Mouse (Mus musculus): ENCODE data around the gene Cldn14. TPM values are rescaled to one million over a fixed set of nuclear protein-coding genes. Genes with fewer than 3 reads are reported as not detected.

Cldn14 gene
- total RNA-seq, 1 experiment = 0.36 TPM

DNA sequence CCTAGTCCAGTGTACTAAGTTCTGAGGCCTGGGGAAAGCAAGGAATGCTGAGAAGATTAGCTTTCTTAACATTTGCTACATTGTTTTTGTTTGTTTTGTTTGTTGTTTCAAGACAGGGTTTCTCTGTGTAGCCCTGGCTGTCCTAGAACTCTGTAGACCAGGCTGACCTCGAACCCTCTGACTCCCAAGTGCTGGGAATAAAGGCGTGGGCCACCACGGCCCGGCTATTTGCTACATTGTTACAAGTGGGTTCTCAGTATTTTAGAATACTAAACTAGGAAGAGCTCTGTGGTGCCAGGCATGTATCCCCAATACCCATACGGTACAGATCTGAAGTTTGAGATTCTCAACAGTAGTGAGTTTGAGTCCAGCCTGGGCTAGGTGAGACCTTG lies 123.9 kb downstream of the Cldn14 start:
- TF ChIP-seq ZNF384 (IDR thresholded peaks at IDR 0.05; ENCODE audit: low read depth, low read length) (no peak), CHD2 (IDR thresholded peaks at IDR 0.05; ENCODE audit: low read depth, low read length) (no peak), ZC3H11A (IDR thresholded peaks at IDR 0.05; ENCODE audit: borderline replicate concordance, low read depth, low read length) (no peak), HCFC1 (IDR thresholded peaks at IDR 0.05; ENCODE audit: borderline replicate concordance, insufficient read depth, low read length) (no peak), MAFK (IDR thresholded peaks at IDR 0.05; ENCODE audit: insufficient read depth, low read depth, low read length) (no peak)
- H3K9ac ChIP-seq (ENCODE audit: insufficient read depth, low read depth, low read length, poor library complexity, severe bottlenecking) = peak overlapping the region; percentile 89
- H3K4me3 ChIP-seq (ENCODE audit: insufficient read depth in 1 of 2, low read depth in 1 of 2, low read length in 2 of 2, poor library complexity in 1 of 2, severe bottlenecking in 1 of 2) = peak overlapping the region; percentile 83 to 98
- no peak overlapping the region for H3K27ac ChIP-seq (ENCODE audit: insufficient read depth, low read depth, low read length, poor library complexity, severe bottlenecking)
- DNase-seq (ENCODE audit: low read depth, low spot score) = no peak
- peaks cover 24% of the 10 kb centered on the region for H3K36me3 ChIP-seq (ENCODE audit: control insufficient read depth, insufficient read depth, low read length, poor library complexity, severe bottlenecking)
- no peaks in the 10 kb centered on the region for H3K9me3 ChIP-seq (ENCODE audit: control insufficient read depth, insufficient read depth, low read depth, low read length)
- in situ Hi-C loops (cut with MboI; ENCODE audit: low sequenced_read_pairs in 2 of 2, unreplicated experiment in 2 of 2) = no loop called here
- no peaks in the 10 kb centered on the region; a peak in 1 of 4 replicates for H3K4me1 ChIP-seq (ENCODE audit: control insufficient read depth in 2 of 2, insufficient read depth in 2 of 2, low read length in 2 of 2, poor library complexity in 1 of 2)

DNA sequence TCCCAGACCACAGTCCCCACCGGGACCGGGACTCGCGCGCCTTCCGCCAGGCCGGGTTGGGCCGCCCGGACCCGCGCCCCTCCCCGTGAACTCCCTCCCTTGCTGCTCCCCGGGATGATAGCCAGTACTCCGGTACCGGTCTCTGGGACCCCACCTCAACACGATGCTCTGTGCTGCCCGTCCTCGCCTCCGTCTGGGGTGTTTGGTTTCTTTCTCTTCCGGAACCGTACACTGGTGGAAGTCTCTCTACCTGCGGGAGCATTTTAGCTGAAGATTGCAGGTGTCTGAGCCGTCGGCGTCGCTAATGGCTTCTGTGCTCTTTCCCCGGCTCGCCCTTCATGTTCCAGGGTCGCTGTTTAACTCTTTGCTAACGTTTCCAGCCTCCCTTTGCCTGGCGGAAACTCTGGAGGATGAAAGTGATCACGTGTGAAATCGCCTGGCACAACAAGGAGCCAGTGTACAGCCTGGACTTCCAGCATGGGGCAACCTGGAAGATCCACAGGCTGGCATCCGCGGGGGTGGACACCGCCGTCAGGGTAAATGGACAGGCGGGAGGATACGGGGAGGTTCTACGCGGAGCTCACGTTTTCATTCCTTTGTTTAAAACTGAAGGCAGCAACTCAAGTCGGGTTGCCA lies 124.4 kb downstream of the Cldn14 start:
- Histone ChIP-seq H3K4me3 (ENCODE audit: insufficient read depth in 1 of 2, low read depth in 1 of 2, low read length in 2 of 2, poor library complexity in 1 of 2, severe bottlenecking in 1 of 2) (peak overlapping the region; percentile 83 to 98), H3K9me3 (ENCODE audit: control insufficient read depth, insufficient read depth, low read depth, low read length) (no peaks in the 10 kb centered on the region), H3K36me3 (ENCODE audit: control insufficient read depth, insufficient read depth, low read length, poor library complexity, severe bottlenecking) (peaks cover 20% of the 10 kb centered on the region), H3K9ac (ENCODE audit: insufficient read depth, low read depth, low read length, poor library complexity, severe bottlenecking) (peak overlapping the region; percentile 89), H3K4me1 (ENCODE audit: control insufficient read depth in 2 of 2, insufficient read depth in 2 of 2, low read length in 2 of 2, poor library complexity in 1 of 2) (no peaks in the 10 kb centered on the region; a peak in 1 of 4 replicates), H3K27ac (ENCODE audit: insufficient read depth, low read depth, low read length, poor library complexity, severe bottlenecking) (peak overlapping the region; percentile 11; the same call in 1 of the 2 replicates)
- TF ChIP-seq ZC3H11A (IDR thresholded peaks at IDR 0.05; ENCODE audit: borderline replicate concordance, low read depth, low read length) (no peak), ZNF384 (IDR thresholded peaks at IDR 0.05; ENCODE audit: low read depth, low read length) (no peak), CHD2 (IDR thresholded peaks at IDR 0.05; ENCODE audit: low read depth, low read length) (no peak), HCFC1 (IDR thresholded peaks at IDR 0.05; ENCODE audit: borderline replicate concordance, insufficient read depth, low read length) (no peak), MAFK (IDR thresholded peaks at IDR 0.05; ENCODE audit: insufficient read depth, low read depth, low read length) (no peak)
- no peak for DNase-seq (ENCODE audit: low read depth, low spot score)
- in situ Hi-C loops (cut with MboI; ENCODE audit: low sequenced_read_pairs in 2 of 2, unreplicated experiment in 2 of 2) = no loop called here

DNA sequence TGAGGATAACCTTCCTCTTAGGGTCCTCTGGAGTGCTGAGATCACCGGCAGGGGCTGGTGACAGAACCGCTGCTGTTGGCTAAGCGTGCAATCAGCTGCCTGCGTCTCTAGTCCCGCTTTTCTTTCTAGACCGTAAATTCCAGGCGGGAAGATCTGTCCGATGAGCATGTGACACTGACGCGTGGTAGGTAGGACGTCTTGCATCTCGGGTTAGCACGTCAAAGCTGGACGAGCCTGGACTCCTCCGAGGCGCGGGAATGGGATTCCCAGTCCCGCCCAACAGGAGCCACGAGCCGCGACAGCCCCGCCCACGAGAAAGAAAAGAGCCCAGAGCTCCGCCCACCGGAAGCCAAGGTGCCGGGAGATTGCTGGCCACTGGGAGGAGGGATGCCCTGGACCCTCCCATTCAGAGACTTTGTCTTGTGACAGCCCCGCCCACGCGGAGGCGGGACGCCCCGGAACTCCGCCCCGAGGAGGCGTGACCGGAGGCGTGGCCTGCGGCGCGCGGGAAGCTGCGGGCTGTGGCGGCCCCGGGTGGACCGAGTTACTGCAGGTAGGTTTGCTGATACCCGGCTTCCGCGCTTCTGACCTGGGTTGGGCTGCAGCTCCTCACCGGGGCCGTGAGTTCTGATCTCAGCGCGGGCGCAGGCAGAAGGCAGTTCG lies 125.1 kb downstream of the Cldn14 start, which contains the start of gene Chaf1b:
TSS of gene Chaf1b (plus strand) at position 479 of the 663 bp plus-strand sequence.
- peak; percentile 97 for DNase-seq (ENCODE audit: low read depth, low spot score)
- in situ Hi-C loops (cut with MboI; ENCODE audit: low sequenced_read_pairs in 2 of 2, unreplicated experiment in 2 of 2) = no loop called here
- Histone ChIP-seq H3K9ac (ENCODE audit: insufficient read depth, low read depth, low read length, poor library complexity, severe bottlenecking) (peak within 1 kb of the TSS; percentile 89), H3K27ac (ENCODE audit: insufficient read depth, low read depth, low read length, poor library complexity, severe bottlenecking) (peak within 1 kb of the TSS; percentile 11; the same call in 1 of the 2 replicates), H3K9me3 (ENCODE audit: control insufficient read depth, insufficient read depth, low read depth, low read length) (no peaks in the 10 kb centered on the region), H3K36me3 (ENCODE audit: control insufficient read depth, insufficient read depth, low read length, poor library complexity, severe bottlenecking) (peaks cover 18% of the 10 kb centered on the region), H3K4me3 (ENCODE audit: insufficient read depth in 1 of 2, low read depth in 1 of 2, low read length in 2 of 2, poor library complexity in 1 of 2, severe bottlenecking in 1 of 2) (peak within 1 kb of the TSS; percentile 83 to 98), H3K4me1 (ENCODE audit: control insufficient read depth in 2 of 2, insufficient read depth in 2 of 2, low read length in 2 of 2, poor library complexity in 1 of 2) (no peaks in the 10 kb centered on the region; a peak in 1 of 4 replicates)
- TF ChIP-seq HCFC1 (IDR thresholded peaks at IDR 0.05; ENCODE audit: borderline replicate concordance, insufficient read depth, low read length) (0 out of 2 replicates have a peak, but pooled peaks have one; percentile 29), ZC3H11A (IDR thresholded peaks at IDR 0.05; ENCODE audit: borderline replicate concordance, low read depth, low read length) (no peak)

DNA sequence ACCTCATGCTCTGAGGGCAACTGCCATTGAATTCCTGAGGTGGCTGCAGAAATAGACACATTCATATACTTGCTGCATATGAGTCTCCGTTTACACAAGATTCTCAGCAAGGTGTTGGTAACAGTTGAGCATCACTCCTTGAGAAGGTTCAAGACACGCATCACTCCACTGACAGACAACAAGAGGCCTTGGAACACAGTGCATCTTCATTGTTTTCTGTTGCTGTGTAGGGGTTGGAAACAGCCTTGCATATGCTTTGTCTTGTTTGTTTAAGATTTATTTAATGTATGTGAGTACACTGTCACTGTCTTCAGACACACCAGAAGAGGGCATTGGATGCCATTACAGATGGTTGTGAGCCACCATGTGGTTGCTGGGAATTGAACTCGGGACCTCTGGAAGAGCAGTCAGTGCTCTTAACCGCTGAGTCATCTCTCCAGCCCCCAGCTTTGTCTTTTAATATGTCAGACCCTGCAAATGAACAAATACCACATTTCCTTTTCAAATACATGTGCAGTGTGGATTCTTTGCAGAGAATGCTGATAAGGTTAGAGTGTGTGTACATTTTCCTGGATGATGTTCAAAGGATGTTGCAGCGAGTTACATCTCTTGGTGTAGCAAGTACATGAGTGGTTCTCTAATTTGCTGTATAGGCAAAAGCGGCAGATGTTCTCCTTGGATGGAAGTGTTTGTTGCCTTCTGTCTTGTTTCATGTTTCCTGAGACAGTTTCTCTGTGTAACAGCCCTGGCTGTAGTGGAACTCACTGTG lies 130.8 kb downstream of the Cldn14 start:
- Histone ChIP-seq H3K36me3 (ENCODE audit: control insufficient read depth, insufficient read depth, low read length, poor library complexity, severe bottlenecking) (peaks cover 30% of the 10 kb centered on the region), H3K4me3 (ENCODE audit: insufficient read depth in 1 of 2, low read depth in 1 of 2, low read length in 2 of 2, poor library complexity in 1 of 2, severe bottlenecking in 1 of 2) (no peak overlapping the region), H3K9me3 (ENCODE audit: control insufficient read depth, insufficient read depth, low read depth, low read length) (no peaks in the 10 kb centered on the region), H3K27ac (ENCODE audit: insufficient read depth, low read depth, low read length, poor library complexity, severe bottlenecking) (no peak overlapping the region), H3K4me1 (ENCODE audit: control insufficient read depth in 2 of 2, insufficient read depth in 2 of 2, low read length in 2 of 2, poor library complexity in 1 of 2) (no peaks in the 10 kb centered on the region; a peak in 1 of 4 replicates), H3K9ac (ENCODE audit: insufficient read depth, low read depth, low read length, poor library complexity, severe bottlenecking) (no peak overlapping the region)
- no peak for TF ChIP-seq ZC3H11A (IDR thresholded peaks at IDR 0.05; ENCODE audit: borderline replicate concordance, low read depth, low read length)
- TF ChIP-seq MAFK (IDR thresholded peaks at IDR 0.05; ENCODE audit: insufficient read depth, low read depth, low read length) = 0 out of 2 replicates have a peak, but pooled peaks have one; percentile 8
- no peak for TF ChIP-seq ZNF384 (IDR thresholded peaks at IDR 0.05; ENCODE audit: low read depth, low read length)
- TF ChIP-seq CHD2 (IDR thresholded peaks at IDR 0.05; ENCODE audit: low read depth, low read length) = no peak
- no peak for TF ChIP-seq HCFC1 (IDR thresholded peaks at IDR 0.05; ENCODE audit: borderline replicate concordance, insufficient read depth, low read length)
- in situ Hi-C loops (cut with MboI; ENCODE audit: low sequenced_read_pairs in 2 of 2, unreplicated experiment in 2 of 2) = no loop called here
- no peak for DNase-seq (ENCODE audit: low read depth, low spot score)

Measured in ES-E14 (cell line).